Mouse (Mus musculus): ENCODE results near the gene Cpne8.

Cpne8 gene

DNA sequence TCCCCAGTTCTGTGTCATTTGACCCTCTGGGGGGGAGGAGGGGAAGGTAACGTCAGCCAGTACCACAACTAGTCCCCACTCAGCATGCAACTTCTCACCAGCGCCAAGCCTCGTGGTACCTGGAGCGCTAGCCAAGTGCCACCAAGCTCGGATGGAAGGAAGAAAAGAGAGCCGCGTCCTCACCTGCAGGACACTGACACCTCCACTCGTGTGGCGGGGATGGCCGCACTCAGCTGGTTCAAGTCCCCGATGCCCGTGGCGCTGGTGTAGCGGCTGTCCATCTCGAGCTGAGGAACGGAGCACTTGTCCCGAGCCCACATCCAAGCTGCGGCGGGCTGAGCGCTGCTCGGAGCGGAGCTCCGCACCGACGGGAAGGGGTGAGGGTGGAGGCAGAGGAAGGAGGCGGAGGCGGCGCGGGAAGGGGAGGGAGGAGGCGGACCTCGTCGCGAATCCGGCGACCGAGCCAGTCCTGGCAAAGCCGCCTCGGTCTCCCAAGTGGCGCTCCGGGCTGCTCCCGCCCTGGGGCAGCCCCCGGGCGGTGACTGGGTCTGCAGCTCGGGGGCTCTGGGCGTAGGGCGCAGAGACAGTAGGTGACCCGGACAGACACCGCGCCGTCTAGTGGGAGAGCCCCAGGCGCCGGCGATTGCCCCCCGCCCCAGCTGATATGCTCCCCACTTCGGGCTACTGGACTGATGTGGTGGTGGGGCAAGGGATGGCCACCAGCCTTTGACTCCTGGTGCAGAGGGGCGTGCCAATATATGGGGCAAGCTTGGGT lies at the start of gene Cpne8:
Cpne8 (minus strand) TSS at position 448 of the 775 bp plus-strand sequence.
- peak; percentile 76 for DNase-seq (ENCODE audit: low spot score)

DNA sequence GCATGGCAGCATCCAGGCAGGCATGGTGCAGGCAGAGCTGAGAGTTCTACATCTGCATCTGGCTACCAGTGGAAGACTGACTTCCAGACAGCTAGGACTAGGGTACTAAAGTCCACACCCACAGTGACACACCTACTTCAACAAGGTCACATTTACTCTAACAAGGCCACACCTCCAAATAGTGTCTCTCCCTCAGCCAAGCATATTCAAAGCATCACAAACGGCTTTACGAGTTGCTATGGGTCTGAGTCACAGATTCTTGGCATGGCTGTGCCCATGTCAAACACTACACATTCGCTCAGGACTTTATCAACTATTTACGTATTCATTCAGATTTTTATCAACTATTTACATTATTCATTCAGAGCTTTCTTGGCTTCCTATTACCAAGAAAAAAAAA lies 38.5 kb upstream of the Cpne8 start:
- DNase-seq (ENCODE audit: low spot score) = no peak

DNA sequence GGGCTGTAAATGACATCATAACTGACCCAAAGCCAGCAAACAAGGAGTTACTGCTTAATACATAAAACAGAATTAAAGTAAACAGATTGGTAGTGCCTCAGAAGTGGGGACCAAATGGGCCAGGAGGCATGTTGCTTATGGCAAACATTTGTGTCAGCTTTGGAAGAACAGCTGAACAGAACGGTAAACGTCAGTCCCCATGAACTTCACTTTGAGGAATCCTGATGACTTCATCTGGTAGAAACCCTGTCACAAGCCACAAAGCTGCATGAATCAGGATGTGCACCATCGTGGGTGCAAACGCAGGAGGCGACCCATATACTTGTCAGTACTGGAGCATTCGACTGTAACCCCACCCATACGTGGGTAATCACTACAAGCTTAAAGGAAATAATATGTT lies 30.1 kb upstream of the Cpne8 start:
- DNase-seq (ENCODE audit: low spot score) = no peak

DNA sequence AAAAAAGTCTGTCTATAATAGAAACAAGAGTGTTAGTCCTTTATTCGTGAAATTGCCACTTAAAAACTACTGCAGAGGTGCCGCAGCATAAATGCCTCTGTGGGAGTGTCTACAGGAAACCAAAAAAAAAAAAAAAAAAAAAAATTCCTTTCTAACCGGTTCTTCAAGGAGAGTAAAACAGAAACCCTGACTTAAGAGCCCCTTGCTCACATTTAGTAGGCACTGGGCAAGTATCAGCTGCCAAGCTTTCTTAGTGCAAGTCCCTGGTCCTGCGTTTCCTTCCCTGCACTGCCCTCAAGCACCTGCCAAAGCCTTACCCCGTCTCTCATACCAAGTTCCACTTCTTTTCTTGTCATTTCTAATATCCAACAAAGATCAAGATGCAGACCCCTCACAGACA lies 25.1 kb upstream of the Cpne8 start:
- DNase-seq (ENCODE audit: low spot score) = no peak

DNA sequence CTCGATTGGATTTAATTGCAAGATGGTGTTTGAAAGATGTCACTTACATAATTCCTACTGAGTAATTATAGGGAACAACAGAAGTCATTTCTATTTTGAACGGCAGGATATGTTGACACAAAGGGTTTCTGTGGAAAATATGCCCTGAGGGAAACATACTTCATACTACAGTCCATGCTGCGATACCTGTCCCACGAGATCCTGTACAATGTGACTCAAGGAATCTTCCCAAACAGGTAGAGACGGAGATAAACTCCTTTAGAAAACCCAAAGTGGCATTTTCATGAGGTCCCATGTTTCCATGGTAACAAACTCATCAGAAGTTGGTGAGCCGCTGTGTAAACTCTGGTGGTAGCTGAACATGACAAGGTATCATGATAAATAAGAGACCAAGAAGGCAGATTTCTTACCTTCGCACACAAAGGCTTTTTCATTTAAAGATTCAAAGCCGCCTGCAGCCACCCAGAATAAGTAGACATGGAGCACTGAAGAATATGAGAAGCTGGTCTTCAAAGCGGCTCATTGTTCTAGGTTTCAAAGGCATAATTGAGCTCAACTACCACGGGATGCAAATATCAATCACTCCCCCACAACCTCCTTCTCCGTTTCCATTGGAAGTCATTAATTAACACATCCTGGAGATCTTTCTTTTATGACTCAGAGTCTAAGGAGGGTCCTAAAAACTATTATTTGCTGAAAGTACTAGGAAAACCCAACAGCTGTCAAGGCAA lies 24.4 kb upstream of the Cpne8 start:
- no peak for DNase-seq (ENCODE audit: low spot score)

DNA sequence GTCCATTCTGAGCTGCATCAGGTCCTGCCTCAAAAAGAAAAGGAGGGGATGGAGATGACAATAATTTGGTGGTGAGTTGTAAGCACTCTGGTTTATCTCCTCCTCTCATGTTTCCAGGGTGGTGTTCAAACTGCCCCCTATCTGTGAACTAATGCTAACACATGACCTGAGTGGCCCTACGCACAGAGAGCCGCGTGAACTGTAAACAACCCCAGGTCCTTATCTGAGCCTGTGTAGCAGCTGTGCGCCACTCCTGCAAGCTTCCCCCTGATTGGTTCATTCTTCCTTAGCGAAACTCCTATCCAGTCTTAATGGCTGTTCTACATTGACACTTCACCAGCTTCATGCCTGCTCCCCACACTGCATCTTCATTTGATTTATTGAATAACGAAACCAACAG lies 7.5 kb upstream of the Cpne8 start:
- DNase-seq (ENCODE audit: low spot score) = no peak

DNA sequence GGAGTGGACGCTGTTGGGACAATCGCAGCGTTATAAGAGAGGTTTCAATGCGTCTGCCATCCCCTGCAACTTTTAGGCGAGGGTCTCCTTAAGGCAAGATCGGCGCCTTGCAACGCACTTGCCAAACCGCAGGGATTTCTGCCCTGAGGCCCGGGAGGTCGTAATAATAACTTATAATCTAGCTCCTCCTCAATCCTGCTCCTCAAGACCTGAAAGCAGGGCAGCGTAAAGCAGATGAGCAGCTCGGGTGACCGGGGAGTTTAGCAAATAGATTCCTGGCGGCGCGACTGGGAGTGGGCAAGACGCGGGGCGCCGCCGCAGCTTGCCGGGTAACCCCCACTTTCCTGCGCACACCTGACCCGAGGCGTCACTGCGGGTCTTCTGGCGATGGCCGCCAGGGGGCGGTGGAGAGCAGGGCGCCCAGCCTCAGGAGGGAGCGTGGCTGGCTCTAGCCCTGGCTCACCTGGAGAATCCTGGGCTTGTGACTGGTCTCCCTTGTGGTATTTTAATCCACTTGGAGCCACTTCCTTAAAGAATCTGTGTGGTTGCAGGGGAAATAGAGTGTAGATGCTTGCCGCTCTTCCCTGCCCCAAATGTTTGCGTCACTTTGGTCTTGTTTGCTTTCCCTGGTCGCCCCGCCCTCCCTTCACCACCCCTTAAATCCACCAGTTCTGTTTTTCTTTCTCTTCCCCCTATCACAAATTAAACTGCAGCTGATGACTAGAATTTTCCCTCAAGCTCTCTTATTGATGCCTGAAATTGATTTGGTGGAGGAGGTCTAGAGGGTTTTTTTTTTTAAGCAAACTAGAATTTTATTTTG lies 738 bp upstream of the Cpne8 start:
- peak; percentile 86 for DNase-seq (ENCODE audit: low spot score)

DNA sequence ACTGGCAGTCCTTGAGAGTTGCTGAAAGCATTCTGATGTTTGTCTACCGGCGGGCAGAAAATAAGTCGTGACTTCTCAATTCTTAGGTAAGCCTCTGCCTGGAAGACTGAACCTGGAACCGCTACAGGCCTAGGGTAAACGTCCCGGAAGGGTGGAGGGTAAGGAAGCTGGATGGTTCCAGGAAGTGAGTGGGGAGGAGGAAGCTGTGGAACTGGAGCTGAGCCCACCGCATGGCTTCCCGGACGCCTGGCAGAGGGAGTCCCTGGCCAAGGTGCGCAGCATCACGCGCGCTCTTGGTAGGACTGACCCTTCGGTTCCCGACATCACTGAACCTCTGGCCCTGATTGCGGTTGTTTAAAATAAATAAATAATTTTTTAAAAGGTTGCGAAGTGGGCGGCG lies 744 bp downstream of the Cpne8 start:
- peak; percentile 49 for DNase-seq (ENCODE audit: low spot score)

DNA sequence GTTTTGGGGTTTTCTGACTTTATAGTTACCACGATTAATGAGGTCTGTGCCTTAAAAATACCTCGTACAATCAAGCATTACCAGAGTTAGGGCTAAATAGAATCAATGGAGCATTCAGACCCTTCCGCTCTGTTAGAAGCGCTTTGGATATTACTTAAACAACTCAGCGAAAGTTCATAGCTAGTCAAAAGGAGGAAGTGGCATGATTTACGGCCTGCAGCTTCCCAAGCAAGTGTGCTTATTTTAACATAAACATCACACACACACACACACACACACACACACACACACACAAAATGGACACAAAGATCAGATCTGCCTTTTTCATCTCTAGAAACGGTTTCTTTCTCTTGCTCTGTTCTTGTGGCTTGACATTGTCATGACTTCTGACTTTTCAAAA lies 9.7 kb downstream of the Cpne8 start:
- DNase-seq (ENCODE audit: low spot score) = no peak

DNA sequence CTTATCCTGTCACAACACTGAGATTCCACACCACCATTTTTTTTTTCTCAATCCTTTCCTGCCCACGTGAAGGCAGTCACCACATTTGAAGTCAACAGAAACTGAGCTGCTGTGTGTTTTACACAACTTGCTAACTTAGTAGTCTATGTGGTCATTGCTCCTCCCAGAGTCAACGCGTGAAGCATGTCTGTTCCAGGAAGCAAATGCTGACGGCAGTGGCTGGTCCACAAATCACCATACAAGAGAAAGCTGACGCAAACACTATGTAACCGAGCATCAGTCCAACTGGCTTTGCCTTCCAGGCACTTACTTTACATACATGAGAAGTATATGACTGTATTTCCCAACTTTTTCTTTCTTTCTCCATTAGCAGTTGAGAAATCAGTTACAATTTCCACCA lies 12.3 kb downstream of the Cpne8 start:
- DNase-seq (ENCODE audit: low spot score) = no peak

DNA sequence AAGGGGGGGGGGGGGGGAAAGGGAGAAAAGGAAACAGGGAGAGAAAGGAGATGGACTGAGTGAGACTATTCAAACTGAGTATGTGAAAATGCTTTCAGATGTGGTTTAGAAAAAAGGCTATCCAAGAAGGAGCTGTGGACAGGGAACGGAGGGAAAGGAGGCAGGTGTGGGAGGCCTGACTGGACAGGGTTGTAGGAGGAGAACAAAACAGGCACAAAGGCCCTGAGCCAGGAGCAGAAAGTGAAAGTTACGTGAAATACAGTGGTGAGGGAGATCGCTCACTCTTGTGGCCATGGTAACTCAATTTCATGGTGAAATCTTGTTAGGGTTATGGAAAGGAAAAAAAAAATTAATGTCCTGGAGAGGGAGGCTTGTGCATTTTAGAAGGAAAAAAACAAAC lies 14.6 kb downstream of the Cpne8 start:
- no peak for DNase-seq (ENCODE audit: low spot score)

DNA sequence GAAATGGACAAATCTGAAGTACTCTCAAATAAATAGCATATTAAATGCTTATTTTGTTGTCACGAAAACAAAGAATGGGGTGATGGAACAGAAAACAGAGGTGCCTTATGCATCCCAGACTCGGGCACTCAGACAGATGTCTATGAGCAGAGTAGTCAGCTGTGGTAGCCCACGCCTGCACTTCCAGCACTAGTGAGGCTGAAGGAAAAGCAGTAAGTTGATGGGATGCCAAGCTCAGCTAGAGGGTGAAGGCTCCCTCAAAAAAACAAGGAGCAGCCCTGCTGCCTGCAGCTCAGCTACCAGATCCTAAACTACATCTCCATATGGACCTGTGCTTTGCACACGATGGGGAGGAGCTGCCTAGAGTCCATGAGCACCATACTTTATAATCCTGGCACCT lies 15.6 kb downstream of the Cpne8 start:
- DNase-seq (ENCODE audit: low spot score) = no peak

DNA sequence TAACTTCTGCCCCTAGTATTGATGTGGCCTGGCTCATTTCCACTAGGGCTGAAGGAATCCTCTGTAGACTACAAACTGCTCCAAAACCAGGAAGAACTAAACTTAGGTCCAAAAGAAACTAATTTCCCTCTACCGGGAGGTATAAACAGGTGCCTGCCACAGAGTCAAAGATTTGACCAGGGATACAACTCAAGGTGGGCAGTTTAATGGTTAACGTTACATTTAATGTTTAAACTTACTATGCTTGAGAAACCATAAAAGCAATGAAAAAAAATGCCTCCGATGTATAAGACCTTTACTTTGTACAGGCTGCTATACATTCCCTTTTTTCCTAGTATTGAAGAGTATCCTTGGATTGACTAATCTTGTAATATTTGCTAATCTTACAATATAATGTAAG lies 18.5 kb downstream of the Cpne8 start:
- DNase-seq (ENCODE audit: low spot score) = no peak

DNA sequence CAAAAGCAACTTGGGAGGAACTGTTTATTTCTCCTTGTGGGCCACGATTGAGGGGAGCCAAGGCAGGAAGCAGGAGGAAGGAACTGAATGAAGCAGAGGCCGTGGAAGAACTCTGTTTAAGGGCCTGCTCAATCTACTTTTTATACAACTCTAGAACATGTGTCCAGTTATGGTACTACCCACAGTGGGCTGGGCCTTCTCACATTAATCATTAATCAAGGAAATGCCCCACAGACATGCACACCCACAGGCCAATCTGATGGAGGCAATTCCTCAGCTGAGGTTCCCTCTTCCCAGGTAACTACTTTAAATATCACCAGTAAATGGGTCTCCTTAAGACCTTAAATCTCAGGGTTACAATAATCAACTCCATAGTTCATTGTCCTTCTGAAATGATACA lies 21.2 kb downstream of the Cpne8 start:
- DNase-seq (ENCODE audit: low spot score) = no peak

DNA sequence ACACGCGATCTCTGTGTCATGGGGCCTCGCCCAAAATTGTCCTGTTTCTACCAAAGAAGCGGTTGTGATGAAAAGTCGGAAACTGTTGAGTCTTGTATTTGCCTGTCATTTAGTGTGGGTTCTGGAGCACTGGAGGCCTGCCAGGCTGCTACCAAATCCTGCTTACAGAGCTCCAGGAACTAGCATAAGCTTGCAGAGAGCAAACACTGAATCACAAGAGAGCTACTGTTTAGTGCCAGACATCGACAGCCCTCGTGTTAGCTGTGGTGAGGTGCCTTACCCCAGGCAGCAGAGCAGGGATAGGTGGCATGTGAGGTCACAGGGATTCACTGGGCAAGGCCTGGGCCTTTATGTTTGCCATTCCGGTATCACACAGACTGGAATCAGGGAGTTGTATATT lies 22.7 kb downstream of the Cpne8 start:
- DNase-seq (ENCODE audit: low spot score) = no peak

DNA sequence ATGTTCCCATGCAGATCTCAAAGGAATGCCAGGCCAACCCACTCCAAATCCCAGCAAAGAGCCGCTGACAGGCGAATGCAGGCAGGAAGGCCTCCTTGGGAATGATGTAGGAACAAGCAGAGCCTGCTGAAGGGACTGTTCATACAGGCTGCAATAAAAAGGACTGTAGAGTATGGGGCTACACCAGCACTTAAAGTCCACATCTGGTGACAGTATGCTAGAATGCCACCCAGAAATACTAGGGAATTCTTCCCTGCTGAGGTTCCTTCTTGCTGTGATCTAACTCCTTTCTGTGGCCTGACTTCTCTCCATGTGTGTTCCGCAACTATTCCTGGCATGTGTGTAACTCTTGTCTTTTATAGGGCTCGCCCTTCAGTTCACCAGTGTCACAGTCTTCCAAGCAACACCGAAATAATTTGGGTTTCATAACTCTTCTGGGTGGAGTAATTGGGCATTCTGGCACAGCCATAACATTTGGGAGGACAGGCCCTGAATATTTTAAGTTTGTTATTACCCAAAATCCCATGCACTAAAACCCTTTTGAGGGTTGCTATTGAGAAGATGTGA lies 32.1 kb downstream of the Cpne8 start:
- no peak for DNase-seq (ENCODE audit: low spot score)

DNA sequence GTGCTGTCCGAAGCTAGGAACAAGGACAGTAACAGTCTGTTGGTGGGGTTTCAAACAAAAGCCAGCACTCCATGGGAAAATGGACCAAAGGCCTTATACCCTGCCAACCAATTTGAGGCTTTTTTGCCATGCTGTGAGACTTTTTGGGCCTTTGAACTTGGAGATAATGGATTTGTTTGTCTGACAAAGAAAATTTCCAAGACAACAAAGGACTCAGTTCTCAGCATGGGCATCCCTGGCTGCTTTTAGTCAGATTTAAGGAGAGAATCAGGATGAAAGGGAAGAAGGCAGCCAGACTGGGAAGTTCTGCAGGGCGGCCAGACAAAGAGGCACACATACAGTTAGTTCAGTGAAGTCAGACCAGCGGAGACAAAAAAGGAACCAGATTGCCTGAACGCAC lies 32.9 kb downstream of the Cpne8 start:
- DNase-seq (ENCODE audit: low spot score) = no peak

DNA sequence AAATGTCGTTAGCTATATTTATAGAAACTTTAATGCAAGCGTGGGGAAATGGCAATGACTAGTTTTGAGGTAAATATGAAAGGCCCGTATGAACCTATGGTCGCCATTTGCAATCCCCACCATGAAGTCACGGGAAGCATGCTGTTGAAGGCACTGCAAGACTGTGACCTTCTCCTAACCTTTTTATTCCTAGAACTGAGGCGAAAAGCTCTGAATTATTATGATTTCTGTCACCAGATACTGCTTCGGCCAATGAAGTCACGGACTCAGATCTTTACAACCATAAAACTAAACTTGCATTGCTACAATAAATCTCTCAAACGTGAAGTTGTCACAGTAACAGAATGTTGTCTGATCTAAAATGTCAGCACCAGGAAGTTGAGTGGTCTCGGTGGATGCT lies 33.4 kb downstream of the Cpne8 start:
- DNase-seq (ENCODE audit: low spot score) = no peak

DNA sequence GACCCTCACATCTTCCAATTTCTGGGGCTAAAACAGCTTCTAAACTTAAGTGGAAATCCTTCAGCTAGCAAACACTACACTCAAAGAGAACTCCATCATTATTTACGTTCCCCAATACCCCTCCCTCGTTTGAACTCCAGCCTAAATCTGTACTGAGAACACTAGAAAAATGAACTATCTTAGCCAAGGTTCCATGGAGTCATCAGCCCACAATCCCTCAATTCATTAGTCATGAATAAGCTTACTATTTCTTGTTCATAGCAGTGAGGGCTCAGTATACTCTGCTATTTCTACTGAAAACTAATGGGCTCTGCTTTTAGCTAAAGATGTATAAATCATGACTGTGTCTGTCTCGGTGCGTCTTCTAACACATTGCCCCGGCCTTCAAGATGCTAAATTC lies 55.0 kb downstream of the Cpne8 start:
- DNase-seq (ENCODE audit: low spot score) = no peak

DNA sequence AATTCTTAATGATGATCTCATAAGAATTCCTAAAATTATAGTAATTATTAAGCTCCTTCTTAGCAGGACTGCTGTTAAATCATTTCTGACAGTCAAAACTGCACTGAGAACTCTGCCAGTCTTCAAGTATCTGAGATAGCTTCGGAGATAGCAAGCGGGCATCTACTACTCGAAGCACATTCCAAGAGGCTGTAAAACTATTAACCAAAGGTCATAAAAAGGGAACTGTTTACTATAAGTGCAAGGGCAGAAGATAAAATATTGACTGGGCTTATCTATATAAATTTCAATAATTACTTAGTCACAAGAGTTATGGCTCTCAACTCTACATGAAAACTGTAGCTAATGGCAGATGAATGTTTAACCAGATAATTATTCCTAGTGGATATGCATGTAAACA lies 57.2 kb downstream of the Cpne8 start:
- no peak for DNase-seq (ENCODE audit: low spot score)

DNA sequence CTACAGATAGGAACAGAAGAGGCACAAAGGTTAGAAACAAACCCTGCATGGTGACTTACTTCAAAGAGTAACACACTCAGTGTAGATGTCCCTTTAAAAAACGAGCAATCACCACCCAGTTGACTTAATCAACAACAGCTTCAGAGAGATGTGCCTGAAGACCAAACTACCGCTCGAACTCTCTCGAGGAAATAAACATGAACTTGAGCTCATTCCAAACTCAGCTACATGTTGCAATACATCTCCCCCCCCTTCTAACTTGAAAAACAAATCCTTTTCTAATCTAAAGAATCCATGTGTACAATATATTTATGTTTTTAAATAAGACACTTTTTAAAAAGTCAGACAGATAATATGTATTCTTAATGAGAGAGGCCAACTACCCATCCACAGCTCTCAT lies 59.5 kb downstream of the Cpne8 start:
- DNase-seq (ENCODE audit: low spot score) = no peak

DNA sequence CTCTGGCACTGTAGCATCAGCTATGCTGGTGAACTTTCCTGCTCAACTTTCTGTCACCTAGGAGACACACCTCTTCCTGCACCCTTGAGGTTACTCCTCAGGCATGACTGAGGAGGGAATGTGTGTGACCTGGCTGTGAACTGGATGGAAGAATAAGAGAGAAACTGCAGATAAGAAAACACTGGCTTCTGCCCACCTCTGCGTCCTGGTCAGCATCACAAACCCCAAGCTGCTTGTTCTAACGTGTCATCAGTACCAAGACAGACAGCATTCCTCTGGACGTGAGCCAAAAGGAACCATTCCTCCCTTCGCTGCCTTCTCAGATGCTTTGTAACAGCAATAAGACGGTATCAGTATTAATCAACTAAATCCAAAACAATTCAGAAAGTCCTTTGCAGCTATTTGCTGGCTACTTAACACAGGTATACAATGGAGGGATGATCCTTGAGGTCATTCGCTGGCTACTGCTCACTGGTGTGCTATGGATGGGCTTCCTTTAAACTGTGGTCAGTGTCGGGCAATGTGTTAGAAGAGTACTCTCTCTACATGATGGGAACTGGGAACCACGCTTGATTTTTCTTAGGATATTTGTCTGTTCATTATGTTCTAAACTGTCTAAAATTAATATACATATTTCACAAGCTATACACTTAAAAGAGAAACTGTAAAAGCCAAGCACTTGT lies 63.0 kb downstream of the Cpne8 start:
- DNase-seq (ENCODE audit: low spot score) = no peak

Data from testis, postnatal 10 days (tissue).